Mouse (Mus musculus) embryonic facial prominence, embryonic 14.5 days (tissue): ENCODE measurements around the gene Gm20388. TPM values are rescaled to one million over a fixed set of nuclear protein-coding genes. Genes with fewer than 3 reads are reported as not detected.
A peak's percentile ranks its signal among the peaks of the same experiment; 100 is the strongest.

Experiments
- ATAC-seq: fragments of 200-750 bp; cut with Nextera tagmentation; 2 replicates; pipeline ENCODE4 v1.8.0; 2017; ENCODE audit warnings: low read depth, moderate number of reproducible peaks, moderate TSS enrichment
- DNase-seq: peaks from one replicate; pipeline ENCODE4 v3.0.0-alpha.2; 2015; ENCODE audit warnings: low spot score
- H3K27ac ChIP-seq: fragments of 300-500 bp; sonication (generic); replicated peaks from 2 replicates; pipeline ENCODE4 v1.5.1; 2014; ENCODE audit warnings: low read depth, mild to moderate bottlenecking, low read length, moderate library complexity
- H3K27me3 ChIP-seq: fragments of 300-500 bp; sonication (generic); replicated peaks from 2 replicates; pipeline ENCODE4 v1.6.1; 2014; ENCODE audit warnings: low read length; ENCODE audit not compliant: control insufficient read depth, insufficient read depth
- H3K36me3 ChIP-seq: fragments of 300-500 bp; sonication (generic); 2 replicates; pipeline ENCODE4 v1.6.1; 2014; ENCODE audit warnings: low read length, mixed read lengths; ENCODE audit not compliant: control insufficient read depth, insufficient read depth
- H3K4me1 ChIP-seq: fragments of 300-500 bp; sonication (generic); 2 replicates; pipeline ENCODE4 v1.6.1; 2014; ENCODE audit warnings: antibody characterized with exemption, low read length; ENCODE audit not compliant: control insufficient read depth, insufficient read depth
- H3K4me2 ChIP-seq: fragments of 300-500 bp; sonication (generic); 2 replicates; pipeline ENCODE4 v1.6.1; 2014; ENCODE audit warnings: low read depth, mild to moderate bottlenecking, low read length, moderate library complexity, mixed read lengths
- H3K4me3 ChIP-seq: fragments of 300-500 bp; sonication (generic); 2 replicates; pipeline ENCODE4 v1.5.1; 2014; ENCODE audit warnings: low read depth, mild to moderate bottlenecking, low read length
- H3K9ac ChIP-seq: fragments of 300-500 bp; sonication (generic); 2 replicates; pipeline ENCODE4 v1.6.1; 2014; ENCODE audit warnings: low read depth, mild to moderate bottlenecking, low read length, moderate library complexity, mixed read lengths
- H3K9me3 ChIP-seq: fragments of 300-500 bp; sonication (generic); 2 replicates; pipeline ENCODE4 v1.6.1; 2016; ENCODE audit warnings: low read length; ENCODE audit not compliant: control insufficient read depth
- WGBS: fragments of 180-500 bp; shearing (Covaris S2); extraction: QIAGEN DNeasy Blood & Tissue Kit; methylation state at CpG from one replicate; pipeline ENCODE4 v1.1.7; 2014; 5-methylcytosine and 5-hydroxymethylcytosine counted together
- polyA plus RNA-seq: library from polyadenylated mRNA; unstranded; fragments of >200 nt; fragmentation: Nextera tagmentation; extraction: Ambion mirVana; gene quantifications from 2 replicates; pipeline ENCODE4 v1.2.1, GENCODE M21; 2014

Gene Gm20388
- polyA plus RNA-seq, 1 experiment from 2014 or later = not detected

DNA sequence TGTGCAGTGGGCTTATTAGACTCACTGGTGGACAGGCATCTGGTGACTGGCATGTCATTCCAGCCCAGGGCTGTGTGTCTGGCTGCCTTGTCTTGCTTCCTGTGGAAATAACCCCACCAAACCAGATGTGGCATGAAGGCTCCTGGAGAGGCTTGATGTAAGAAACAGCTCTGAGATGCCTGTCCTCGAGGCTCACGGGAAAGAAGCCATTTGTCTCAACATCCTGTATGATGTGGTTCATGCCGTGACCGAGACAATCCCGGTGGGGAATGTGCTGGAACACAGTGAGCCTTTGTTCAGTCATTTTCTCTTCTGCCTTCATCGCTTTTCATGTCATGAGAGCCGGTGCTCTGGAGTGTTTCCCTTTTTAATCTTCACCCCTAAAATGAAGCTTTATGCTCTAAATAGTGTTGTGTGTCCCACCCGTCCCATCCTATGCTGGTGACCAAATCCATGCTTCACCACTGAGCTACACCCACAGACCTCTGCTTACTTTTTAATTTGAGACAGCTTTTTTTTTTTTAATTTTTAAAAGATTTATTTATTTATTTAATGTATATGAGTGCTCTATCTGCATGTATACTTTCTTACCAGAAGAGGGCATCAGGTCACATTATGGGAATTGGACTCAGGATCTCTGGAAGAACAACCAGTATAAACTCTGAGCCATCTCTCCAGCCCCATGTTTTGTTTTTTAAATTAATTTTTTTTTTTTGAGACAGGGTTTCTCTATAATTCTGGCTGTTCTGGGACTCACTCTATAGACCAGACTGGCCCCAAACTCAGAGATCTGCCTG, 2054.3 kb downstream of the Gm20388 start:
- DNase-seq (peak; percentile 62), ATAC-seq (no peak)
- Histone ChIP-seq H3K9me3 (no peaks in the 10 kb centered on the region), H3K27ac (peak overlapping the region; percentile 75), H3K4me1 (peaks cover 26% of the 10 kb centered on the region), H3K9ac (no peak overlapping the region), H3K27me3 (no peaks in the 10 kb centered on the region), H3K4me2 (no peak overlapping the region), H3K4me3 (no peak overlapping the region), H3K36me3 (no peaks in the 10 kb centered on the region)
- WGBS = 39% methylated on average over 8 of the region's 8 CpGs

DNA sequence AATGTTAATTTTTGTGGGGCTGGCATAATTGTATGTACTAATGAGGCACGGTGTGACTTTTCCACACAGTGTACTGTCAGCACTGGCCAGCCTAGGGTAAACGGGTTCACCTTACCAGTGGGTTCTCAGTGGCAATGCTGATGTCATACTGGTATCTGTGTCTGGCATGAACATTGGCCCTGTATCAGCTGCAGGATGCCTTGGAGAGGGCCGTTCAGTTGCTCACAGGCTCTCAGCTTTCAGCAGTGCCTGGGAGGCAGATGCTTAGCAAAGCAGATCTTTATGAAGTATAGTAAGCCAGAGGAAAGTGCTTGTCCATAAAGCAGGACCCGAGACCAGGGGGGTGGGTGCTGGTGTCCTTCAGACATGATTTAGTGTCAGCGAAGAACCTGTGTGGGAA, 2055.5 kb downstream of the Gm20388 start:
- DNase-seq (no peak), ATAC-seq (no peak)
- Histone ChIP-seq H3K9me3 (no peaks in the 10 kb centered on the region), H3K27me3 (no peaks in the 10 kb centered on the region), H3K27ac (peak overlapping the region; percentile 54; the same call in 1 of the 2 replicates), H3K4me2 (no peak overlapping the region), H3K9ac (no peak overlapping the region), H3K36me3 (no peaks in the 10 kb centered on the region), H3K4me1 (peaks cover 26% of the 10 kb centered on the region), H3K4me3 (no peak overlapping the region)
- WGBS = 55% methylated on average over 5 of the region's 5 CpGs

DNA sequence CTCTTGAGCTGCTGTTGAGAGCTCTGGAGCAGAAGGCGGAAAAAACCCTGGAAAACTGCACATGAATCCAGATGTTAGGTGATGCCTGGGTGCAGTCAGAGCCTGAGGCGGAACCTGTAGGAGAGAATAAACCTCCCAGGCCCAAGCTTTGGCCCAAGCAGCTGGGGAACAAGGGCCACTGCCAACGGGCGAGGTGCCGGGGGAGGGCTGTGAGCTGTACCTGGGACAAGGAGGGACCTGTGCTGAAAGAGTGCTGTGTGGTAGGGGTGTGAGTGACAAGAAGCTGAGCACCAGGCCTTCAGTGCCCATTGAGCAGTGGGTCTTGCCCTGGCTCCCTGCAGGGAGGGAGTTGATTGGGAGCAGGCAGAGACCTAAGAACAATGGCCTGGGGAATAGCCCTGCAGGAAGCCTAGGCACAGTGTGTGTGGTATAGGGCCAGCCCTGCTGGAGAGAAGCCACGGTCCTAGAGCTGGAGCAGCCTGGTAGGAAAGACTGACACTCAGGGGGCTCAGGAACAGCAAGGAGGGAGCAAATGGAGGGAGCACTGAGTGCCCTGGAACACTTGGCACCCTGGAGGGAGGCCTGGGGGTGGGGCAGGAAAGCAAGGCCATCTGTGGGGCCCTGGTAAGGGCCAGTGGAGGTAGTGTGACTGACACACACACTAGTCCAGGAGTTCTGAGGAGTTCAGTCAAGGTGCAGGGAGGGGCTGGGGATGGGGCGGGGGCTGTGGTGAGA, 2056.2 kb downstream of the Gm20388 start:
- Histone ChIP-seq H3K9ac (0 out of 2 replicates have a peak overlapping the region, but pooled peaks have one; percentile 35), H3K36me3 (no peaks in the 10 kb centered on the region), H3K4me3 (no peak overlapping the region), H3K27me3 (no peaks in the 10 kb centered on the region), H3K4me2 (no peak overlapping the region), H3K27ac (peak overlapping the region; percentile 54; the same call in 1 of the 2 replicates), H3K9me3 (no peaks in the 10 kb centered on the region), H3K4me1 (peaks cover 26% of the 10 kb centered on the region)
- DNase-seq (no peak), ATAC-seq (peak; percentile 17; the same call in 1 of the 2 replicates)
- WGBS = 52% methylated on average over 7 of the region's 7 CpGs

DNA sequence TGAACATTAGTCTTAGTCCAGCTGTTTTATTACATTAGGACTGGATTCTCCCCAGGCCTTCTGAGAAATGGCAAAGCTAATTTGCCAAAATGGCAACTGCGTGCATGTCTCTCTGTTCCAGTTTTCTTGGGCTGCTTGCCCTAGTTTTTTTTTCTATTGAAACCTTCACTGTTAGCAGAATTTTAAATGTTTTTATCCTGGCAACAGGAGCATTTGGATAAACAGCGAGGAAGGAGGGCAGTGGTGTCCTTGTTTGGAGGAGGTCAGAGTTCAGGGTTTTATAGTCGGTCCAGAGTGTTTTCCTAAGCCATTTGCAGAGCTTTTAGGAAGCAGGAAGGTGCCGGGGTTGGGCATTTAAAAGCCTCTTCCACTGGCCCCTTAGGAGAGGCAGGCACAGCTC, 2057.3 kb downstream of the Gm20388 start:
- Histone ChIP-seq H3K36me3 (no peaks in the 10 kb centered on the region), H3K27me3 (no peaks in the 10 kb centered on the region), H3K9ac (no peak overlapping the region), H3K27ac (0 out of 2 replicates have a peak overlapping the region, but pooled peaks have one; percentile 41), H3K4me2 (no peak overlapping the region), H3K9me3 (no peaks in the 10 kb centered on the region), H3K4me1 (peaks cover 26% of the 10 kb centered on the region), H3K4me3 (no peak overlapping the region)
- WGBS = 43% methylated on average over 4 of the region's 4 CpGs
- DNase-seq (no peak), ATAC-seq (no peak)

DNA sequence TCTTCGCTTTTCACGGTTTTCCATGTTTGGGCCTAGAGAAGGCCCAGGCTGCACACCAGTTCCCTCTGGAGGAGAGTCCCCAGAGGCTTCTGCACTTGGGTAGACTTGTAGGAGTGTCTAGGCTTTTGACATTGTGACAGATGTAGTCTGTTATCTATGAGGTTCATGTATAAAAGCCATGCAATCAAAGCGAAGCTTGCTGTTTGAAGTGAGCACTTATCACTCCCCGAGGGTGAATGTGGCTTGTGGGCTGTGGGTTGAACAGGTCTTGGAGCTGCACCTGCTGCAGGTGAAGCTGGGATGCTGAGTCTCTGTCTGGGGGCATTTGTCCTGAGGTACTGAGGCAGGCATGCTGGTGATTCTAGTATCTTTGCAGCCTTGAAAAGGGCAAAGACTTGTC, 2057.9 kb downstream of the Gm20388 start:
- H3K36me3 ChIP-seq = no peaks in the 10 kb centered on the region
- H3K4me1 ChIP-seq = peaks cover 26% of the 10 kb centered on the region
- no peaks in the 10 kb centered on the region for H3K27me3 ChIP-seq
- no peak overlapping the region for H3K4me2 ChIP-seq
- no peak overlapping the region for H3K4me3 ChIP-seq
- no peak for DNase-seq
- no peaks in the 10 kb centered on the region for H3K9me3 ChIP-seq
- no peak overlapping the region for H3K27ac ChIP-seq
- no peak for ATAC-seq
- 69% methylated on average over 4 of the region's 4 CpGs for WGBS
- no peak overlapping the region for H3K9ac ChIP-seq

DNA sequence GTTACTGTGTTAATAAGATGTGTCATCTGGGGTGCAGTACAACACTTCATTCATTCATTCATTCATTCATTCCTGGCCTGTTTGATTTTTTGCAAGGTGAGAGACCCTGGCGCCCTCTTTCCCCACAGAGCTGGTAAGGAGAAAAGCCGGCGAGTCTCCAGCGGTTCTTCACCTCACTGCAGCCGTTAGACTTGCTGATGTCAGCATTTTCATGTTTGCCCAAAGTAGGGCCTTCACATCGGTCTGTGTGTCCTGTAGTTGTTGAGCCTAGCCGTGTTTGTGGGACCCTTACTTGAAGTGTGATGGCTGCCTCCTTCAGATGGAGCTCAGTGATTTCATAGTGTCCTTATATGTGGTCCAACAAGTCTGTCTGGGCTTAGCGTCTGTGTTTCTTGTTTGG, 2059.6 kb downstream of the Gm20388 start:
- no peak for DNase-seq
- Histone ChIP-seq H3K36me3 (peaks cover 14% of the 10 kb centered on the region), H3K4me3 (no peak overlapping the region), H3K27ac (0 out of 2 replicates have a peak overlapping the region, but pooled peaks have one; percentile 39), H3K27me3 (no peaks in the 10 kb centered on the region), H3K4me2 (no peak overlapping the region), H3K4me1 (peaks cover 23% of the 10 kb centered on the region), H3K9me3 (no peaks in the 10 kb centered on the region), H3K9ac (0 out of 2 replicates have a peak overlapping the region, but pooled peaks have one; percentile 30)
- WGBS = 82% methylated on average over 8 of the region's 8 CpGs
- ATAC-seq = no peak

DNA sequence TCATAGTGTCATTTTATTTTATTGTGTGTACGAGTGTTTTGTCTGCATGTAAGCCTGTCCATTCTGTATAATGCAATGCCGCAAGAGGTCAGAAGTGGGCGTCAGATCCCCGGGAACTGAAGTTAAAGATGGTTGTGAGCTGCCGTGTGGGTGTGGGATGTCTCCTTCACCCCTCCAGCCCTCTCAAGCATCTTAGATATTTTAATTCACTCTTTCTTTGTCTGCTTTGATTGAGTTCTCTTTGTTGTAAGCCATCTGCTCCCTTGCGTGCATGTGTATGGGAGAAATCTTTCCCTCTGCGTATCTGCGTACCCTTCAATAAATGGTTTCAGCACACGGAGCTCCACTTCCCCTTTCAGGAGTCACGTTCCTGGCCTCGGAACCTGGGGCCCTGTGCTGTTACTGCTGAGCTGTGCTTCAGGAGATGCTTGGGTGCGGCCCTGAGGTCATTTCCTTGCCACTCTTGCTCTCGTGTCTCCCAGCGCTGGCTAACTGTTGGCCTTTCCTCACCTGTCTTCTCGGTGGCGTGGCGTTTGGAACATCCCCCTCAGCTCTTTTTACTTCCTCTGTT, 2060.9 kb downstream of the Gm20388 start:
- Histone ChIP-seq H3K27ac (no peak overlapping the region), H3K9me3 (no peaks in the 10 kb centered on the region), H3K36me3 (peaks cover 27% of the 10 kb centered on the region), H3K4me3 (no peak overlapping the region), H3K4me1 (peaks cover 12% of the 10 kb centered on the region), H3K4me2 (no peak overlapping the region), H3K9ac (no peak overlapping the region), H3K27me3 (no peaks in the 10 kb centered on the region)
- ATAC-seq (no peak), DNase-seq (no peak)
- WGBS = 72% methylated on average over 17 of the region's 17 CpGs

DNA sequence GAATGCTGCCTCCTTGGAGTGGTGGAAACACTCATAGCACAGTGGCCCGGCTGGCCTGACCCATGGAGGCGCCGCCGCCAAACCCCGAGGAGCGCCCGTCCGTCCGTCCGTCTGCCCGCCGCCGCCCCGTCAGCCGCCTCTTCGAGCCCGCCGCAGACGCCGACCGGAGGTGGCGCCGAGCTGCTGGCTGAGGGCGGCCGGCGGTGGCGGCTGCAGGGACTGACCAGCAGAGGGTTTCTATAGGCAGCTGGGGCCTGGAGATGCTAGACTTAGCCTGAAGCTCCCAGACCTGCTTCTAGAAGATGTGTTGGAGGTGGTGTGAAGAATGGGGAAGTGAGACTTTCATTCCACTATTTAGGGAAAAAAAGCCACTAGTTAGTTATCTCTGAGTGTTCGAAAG, 2063.3 kb downstream of the Gm20388 start:
- H3K27ac ChIP-seq = no peak overlapping the region
- H3K4me2 ChIP-seq = no peak overlapping the region
- no peak overlapping the region for H3K9ac ChIP-seq
- WGBS = 95% methylated on average over 28 of the region's 28 CpGs
- H3K27me3 ChIP-seq = no peaks in the 10 kb centered on the region
- H3K36me3 ChIP-seq = peaks cover 49% of the 10 kb centered on the region
- no peaks in the 10 kb centered on the region for H3K9me3 ChIP-seq
- DNase-seq (no peak), ATAC-seq (no peak)
- no peaks in the 10 kb centered on the region for H3K4me1 ChIP-seq
- H3K4me3 ChIP-seq = no peak overlapping the region
